Mouse (Mus musculus): ENCODE measurements around the gene Snai3.

The Snai3 gene

GRCm38 (mm10) chr8:122460524-122461472 lies at the start of gene Snai3:
Gene Snai3, minus strand, starts transcription at chr8:122460733.
- peak; percentile 77 for DNase-seq

GRCm38 (mm10) chr8:122500856-122501255 lies 40.3 kb upstream of the Snai3 start:
- peak; percentile 87 for DNase-seq

- DNase-seq: no peak
Measured at GRCm38 (mm10) chr8:122497912-122498311, 37.4 kb upstream of the Snai3 start.

- DNase-seq: no peak
Measured at GRCm38 (mm10) chr8:122497016-122497734, 36.6 kb upstream of the Snai3 start.

- no peak for DNase-seq
Measured at GRCm38 (mm10) chr8:122488387-122488786, 27.9 kb upstream of the Snai3 start.

- DNase-seq: no peak
Measured at GRCm38 (mm10) chr8:122484831-122485230, 24.3 kb upstream of the Snai3 start.

- DNase-seq: no peak
Measured at GRCm38 (mm10) chr8:122483877-122484276, 23.3 kb upstream of the Snai3 start.

GRCm38 (mm10) chr8:122482448-122482847 lies 21.9 kb upstream of the Snai3 start:
- no peak for DNase-seq

GRCm38 (mm10) chr8:122475580-122476320 lies 15.2 kb upstream of the Snai3 start, which contains the start of the genes Rnf166 and Ctu2:
Gene Rnf166, minus strand, starts transcription at chr8:122476064.
Gene Ctu2, plus strand, starts transcription at chr8:122476143.
- peak; percentile 94 for DNase-seq

- DNase-seq: peak; percentile 49
Measured at GRCm38 (mm10) chr8:122474951-122475560, 14.5 kb upstream of the Snai3 start.

GRCm38 (mm10) chr8:122473911-122474421 lies 13.4 kb upstream of the Snai3 start:
- DNase-seq: no peak

GRCm38 (mm10) chr8:122470691-122471090 lies 10.2 kb upstream of the Snai3 start:
- no peak for DNase-seq

GRCm38 (mm10) chr8:122469965-122470364 lies 9.4 kb upstream of the Snai3 start:
- DNase-seq: no peak

- DNase-seq: no peak
Measured at GRCm38 (mm10) chr8:122469407-122469806, 8.9 kb upstream of the Snai3 start.

GRCm38 (mm10) chr8:122467816-122468215 lies 7.3 kb upstream of the Snai3 start:
- no peak for DNase-seq

- DNase-seq: no peak
Measured at GRCm38 (mm10) chr8:122464985-122465384, 4.5 kb upstream of the Snai3 start.

GRCm38 (mm10) chr8:122463651-122464640 lies 3.4 kb upstream of the Snai3 start:
- DNase-seq: no peak

- no peak for DNase-seq
Measured at GRCm38 (mm10) chr8:122462510-122462909, 2.0 kb upstream of the Snai3 start.

- no peak for DNase-seq
Measured at GRCm38 (mm10) chr8:122461473-122462148, 1.1 kb upstream of the Snai3 start.

GRCm38 (mm10) chr8:122459990-122460389 lies 543 bp downstream of the Snai3 start:
- no peak for DNase-seq
